13 mouse cellular contexts compared by ENCODE assay signal in genomic region chr7:109580489-109580888, GRCm38 (mm10).
DNase-seq lines count a peak whose midpoint lies in the region; ATAC-seq lines count a peak whose summit lies in the region.
"Had no signal": no experiment of that assay in that cellular context is flagged by ENCODE, and none has a peak within 500 bp of the region (broad histone marks: within the 10 kb centered on the region; RNA-seq: fewer than 3 reads in every experiment).

No protein-coding gene starts in this region.

- H3K4me1 ChIP-seq in forebrain, embryonic 12.5 days = peaks cover 38% of the 10 kb centered on the region
- H3K4me1 ChIP-seq in forebrain, embryonic 11.5 days (replicated peaks; ENCODE audit: control insufficient read depth, insufficient read depth, low read length) = peaks cover 15% of the 10 kb centered on the region; the same call in 1 of the 2 replicates
- H3K4me1 ChIP-seq in kidney, embryonic 15.5 days = peaks cover 22% of the 10 kb centered on the region
- H3K4me1 ChIP-seq in hindbrain, embryonic 13.5 days (replicated peaks) = peaks cover 45% of the 10 kb centered on the region
- H3K4me1 ChIP-seq in neural tube, embryonic 13.5 days (replicated peaks) = peaks cover 60% of the 10 kb centered on the region

- no peak for ATAC-seq in forebrain, embryonic 12.5 days (ENCODE audit: low FRiP score)
- ATAC-seq in forebrain, embryonic 11.5 days (replicated peaks; ENCODE audit: low FRiP score) = no peak
- ATAC-seq in kidney, embryonic 15.5 days (replicated peaks; ENCODE audit: low FRiP score) = no peak
- no peak for ATAC-seq in hindbrain, embryonic 13.5 days (ENCODE audit: low FRiP score)
- no peak for ATAC-seq in neural tube, embryonic 13.5 days (ENCODE audit: low read depth)
- ATAC-seq: intestine, postnatal 0 days had no signal

- H3K27ac ChIP-seq in forebrain, embryonic 12.5 days = peak overlapping the region; percentile 68
- H3K27ac ChIP-seq in forebrain, embryonic 11.5 days (ENCODE audit: low read depth, low read length) = no peak overlapping the region
- H3K27ac ChIP-seq in kidney, embryonic 15.5 days = peak overlapping the region; percentile 37; the same call in 1 of the 2 replicates
- peak overlapping the region; percentile 55 for H3K27ac ChIP-seq in hindbrain, embryonic 13.5 days
- H3K27ac ChIP-seq in neural tube, embryonic 13.5 days (replicated peaks) = peak overlapping the region; percentile 61
- H3K27ac ChIP-seq: liver, embryonic 15.5 days had no signal

- WGBS in forebrain, embryonic 12.5 days = 80% methylated on average over 4 of the region's 4 CpGs
- WGBS in forebrain, embryonic 11.5 days = 84% methylated on average over 4 of the region's 4 CpGs
- WGBS in kidney, embryonic 15.5 days = 83% methylated on average over 4 of the region's 4 CpGs
- 56% methylated on average over 4 of the region's 4 CpGs for WGBS in hindbrain, embryonic 13.5 days
- 44% methylated on average over 4 of the region's 4 CpGs for WGBS in neural tube, embryonic 13.5 days

- no peak overlapping the region for H3K9ac ChIP-seq in forebrain, embryonic 12.5 days
- no peak overlapping the region for H3K9ac ChIP-seq in forebrain, embryonic 11.5 days (ENCODE audit: low read length)
- H3K9ac ChIP-seq in kidney, embryonic 15.5 days = no peak overlapping the region
- H3K9ac ChIP-seq in hindbrain, embryonic 13.5 days = no peak overlapping the region
- no peak overlapping the region for H3K9ac ChIP-seq in neural tube, embryonic 13.5 days
- H3K9ac ChIP-seq: forebrain, postnatal 0 days; liver, embryonic 15.5 days had no signal

- no peaks in the 10 kb centered on the region for H3K9me3 ChIP-seq in forebrain, embryonic 12.5 days
- H3K9me3 ChIP-seq in forebrain, embryonic 11.5 days (ENCODE audit: control insufficient read depth, low read length) = no peaks in the 10 kb centered on the region
- no peaks in the 10 kb centered on the region for H3K9me3 ChIP-seq in kidney, embryonic 15.5 days (replicated peaks)
- no peaks in the 10 kb centered on the region for H3K9me3 ChIP-seq in hindbrain, embryonic 13.5 days
- H3K9me3 ChIP-seq in neural tube, embryonic 13.5 days = no peaks in the 10 kb centered on the region
- H3K9me3 ChIP-seq: liver, embryonic 15.5 days had no signal

- H3K36me3 ChIP-seq in forebrain, embryonic 12.5 days (replicated peaks) = no peaks in the 10 kb centered on the region
- H3K36me3 ChIP-seq in forebrain, embryonic 11.5 days (ENCODE audit: control insufficient read depth, insufficient read depth, low read length) = no peaks in the 10 kb centered on the region
- H3K36me3 ChIP-seq in kidney, embryonic 15.5 days = no peaks in the 10 kb centered on the region
- H3K36me3 ChIP-seq in hindbrain, embryonic 13.5 days = no peaks in the 10 kb centered on the region
- H3K36me3 ChIP-seq in neural tube, embryonic 13.5 days = no peaks in the 10 kb centered on the region
- H3K36me3 ChIP-seq: liver, embryonic 15.5 days had no signal

- DNase-seq in forebrain, embryonic 11.5 days (ENCODE audit: low spot score) = no peak
- no peak for DNase-seq in kidney, postnatal 25 days
- no peak for DNase-seq in kidney, postnatal 36 days
- DNase-seq in cerebellum, adult 11 months = no peak
- DNase-seq: cerebellum, adult 11-12 months; spleen, adult 18-20 months had no signal

- no peak overlapping the region for H3K4me2 ChIP-seq in forebrain, embryonic 12.5 days
- no peak overlapping the region for H3K4me2 ChIP-seq in forebrain, embryonic 11.5 days (ENCODE audit: low read depth, low read length, severe bottlenecking)
- no peak overlapping the region for H3K4me2 ChIP-seq in kidney, embryonic 15.5 days
- no peak overlapping the region for H3K4me2 ChIP-seq in hindbrain, embryonic 13.5 days
- H3K4me2 ChIP-seq in neural tube, embryonic 13.5 days = no peak overlapping the region
- H3K4me2 ChIP-seq: liver, embryonic 15.5 days had no signal

- no peaks in the 10 kb centered on the region for H3K27me3 ChIP-seq in forebrain, embryonic 12.5 days
- no peaks in the 10 kb centered on the region for H3K27me3 ChIP-seq in forebrain, embryonic 11.5 days (ENCODE audit: control insufficient read depth, insufficient read depth, low read length)
- H3K27me3 ChIP-seq in kidney, embryonic 15.5 days = no peaks in the 10 kb centered on the region
- H3K27me3 ChIP-seq in hindbrain, embryonic 13.5 days = no peaks in the 10 kb centered on the region
- no peaks in the 10 kb centered on the region for H3K27me3 ChIP-seq in neural tube, embryonic 13.5 days
- H3K27me3 ChIP-seq: liver, embryonic 15.5 days had no signal

- no peak overlapping the region for H3K4me3 ChIP-seq in forebrain, embryonic 12.5 days (replicated peaks)
- no peak overlapping the region for H3K4me3 ChIP-seq in forebrain, embryonic 11.5 days (ENCODE audit: low read depth, low read length)
- H3K4me3 ChIP-seq in kidney, embryonic 15.5 days (replicated peaks) = no peak overlapping the region
- H3K4me3 ChIP-seq in hindbrain, embryonic 13.5 days = no peak overlapping the region
- no peak overlapping the region for H3K4me3 ChIP-seq in neural tube, embryonic 13.5 days
- H3K4me3 ChIP-seq: liver, embryonic 15.5 days had no signal
